Mouse (Mus musculus): Measurements from ENCODE around the gene Zfp219. TPM values are rescaled to one million over a fixed set of nuclear protein-coding genes. Genes with fewer than 3 reads are reported as not detected.

Gene Zfp219
- polyA plus RNA-seq, 1 experiment, result 65.7 TPM

Other genes starting within 250 kb of the Zfp219 start
- gene Ang4, start 247.1 kb downstream of the Zfp219 start, polyA plus RNA-seq (2012; rRNA removed), result not detected in 2 replicates
- gene AY358078, start 220.7 kb downstream of the Zfp219 start, polyA plus RNA-seq (2012; rRNA removed), result not detected in 2 replicates
- gene Ear6, start 167.0 kb downstream of the Zfp219 start, polyA plus RNA-seq (2012; rRNA removed), result 0.34 TPM in 1 of 2 replicates, not detected in the other
- gene Mettl17, start 135.9 kb downstream of the Zfp219 start, polyA plus RNA-seq (2012; rRNA removed), result 30.5 and 32.8 TPM in 2 replicates
- gene Slc39a2, start 127.8 kb downstream of the Zfp219 start, polyA plus RNA-seq (2012; rRNA removed), result 0.51 and 0.77 TPM in 2 replicates
- 178 and 261 TPM in 2 replicates for gene Ndrg2, start 106.6 kb downstream of the Zfp219 start, polyA plus RNA-seq (2012; rRNA removed)
- gene Tppp2, start 102.3 kb downstream of the Zfp219 start, polyA plus RNA-seq (2012; rRNA removed), result 1.6 and 2.3 TPM in 2 replicates
- gene Rnase13, start 98.0 kb downstream of the Zfp219 start, polyA plus RNA-seq (2012; rRNA removed), result 210 and 501 TPM in 2 replicates
- 103 and 141 TPM in 2 replicates for gene Arhgef40, start 36.0 kb downstream of the Zfp219 start, polyA plus RNA-seq (2012; rRNA removed)
- 0.51 and 0.55 TPM in 2 replicates for gene Tmem253, start 5.1 kb downstream of the Zfp219 start, polyA plus RNA-seq (2012; rRNA removed)
- not detected in 2 replicates for gene Olfr221, start 21.7 kb upstream of the Zfp219 start, polyA plus RNA-seq (2012; rRNA removed)
- gene Hnrnpc, start 83.3 kb upstream of the Zfp219 start, polyA plus RNA-seq (2012; rRNA removed), result 62.5 and 71.6 TPM in 2 replicates
- 4.0 and 4.4 TPM in 2 replicates for gene Rpgrip1, start 90.0 kb upstream of the Zfp219 start, polyA plus RNA-seq (2012; rRNA removed)
- 9.6 and 13.1 TPM in 2 replicates for gene Supt16, start 176.7 kb upstream of the Zfp219 start, polyA plus RNA-seq (2012; rRNA removed)
- 30.1 and 35.2 TPM in 2 replicates for gene Chd8, start 237.0 kb upstream of the Zfp219 start, polyA plus RNA-seq (2012; rRNA removed)